Mouse (Mus musculus) forebrain, embryonic 11.5 days (tissue): ENCODE data around the gene Tnfaip1. TPM values are rescaled to one million over a fixed set of nuclear protein-coding genes. Genes with fewer than 3 reads are reported as not detected.

Source experiments
- ATAC-seq: fragments of 200-750 bp; cut with Nextera tagmentation; replicated peaks from 2 replicates; pipeline ENCODE4 v1.8.0; 2017; ENCODE audit warnings: moderate TSS enrichment; ENCODE audit not compliant: low FRiP score
- DNase-seq: peaks from one replicate; pipeline ENCODE4 v3.0.0-alpha.2; 2017; ENCODE audit warnings: low spot score
- H3K27ac ChIP-seq: fragments of 300-500 bp; sonication (generic); 2 replicates; pipeline ENCODE4 v1.5.1; 2014; ENCODE audit warnings: low read depth, low read length
- H3K27me3 ChIP-seq: fragments of 300-500 bp; sonication (generic); 2 replicates; pipeline ENCODE4 v1.6.1; 2014; ENCODE audit warnings: mild to moderate bottlenecking, low read length, mixed read lengths; ENCODE audit not compliant: control insufficient read depth, insufficient read depth
- H3K36me3 ChIP-seq: fragments of 300-500 bp; sonication (generic); 2 replicates; pipeline ENCODE4 v1.6.1; 2014; ENCODE audit warnings: mild to moderate bottlenecking, low read length, moderate library complexity, mixed read lengths; ENCODE audit not compliant: control insufficient read depth, insufficient read depth
- H3K4me1 ChIP-seq: fragments of 300-500 bp; sonication (generic); replicated peaks from 2 replicates; pipeline ENCODE4 v1.6.1; 2014; ENCODE audit warnings: low read length, mixed read lengths; ENCODE audit not compliant: control insufficient read depth, insufficient read depth
- H3K4me2 ChIP-seq: fragments of 300-500 bp; sonication (generic); 2 replicates; pipeline ENCODE4 v1.6.1; 2014; ENCODE audit warnings: low read depth, mild to moderate bottlenecking, low read length, moderate library complexity, mixed read lengths; ENCODE audit not compliant: severe bottlenecking
- H3K4me3 ChIP-seq: fragments of 300-500 bp; sonication (generic); 2 replicates; pipeline ENCODE4 v1.5.1; 2014; ENCODE audit warnings: low read depth, low read length
- H3K9ac ChIP-seq: fragments of 300-500 bp; sonication (generic); 2 replicates; pipeline ENCODE4 v1.6.1; 2014; ENCODE audit warnings: low read length
- H3K9me3 ChIP-seq: fragments of 300-500 bp; sonication (generic); 2 replicates; pipeline ENCODE4 v1.6.1; 2016; ENCODE audit warnings: low read length, mixed read lengths; ENCODE audit not compliant: control insufficient read depth
- WGBS: fragments of 180-500 bp; shearing (Covaris S2); extraction: QIAGEN DNeasy Blood & Tissue Kit; methylation state at CpG from one replicate; pipeline ENCODE4 v1.1.7; 2014; 5-methylcytosine and 5-hydroxymethylcytosine counted together
- polyA plus RNA-seq: library from polyadenylated mRNA; unstranded; fragments of >200 nt; fragmentation: Nextera tagmentation; extraction: Ambion mirVana; gene quantifications from 2 replicates; pipeline ENCODE4 v1.2.1, GENCODE M21; 2014

Gene Tnfaip1
- polyA plus RNA-seq, 1 experiment from 2014 or later = 85.8 TPM

DNA sequence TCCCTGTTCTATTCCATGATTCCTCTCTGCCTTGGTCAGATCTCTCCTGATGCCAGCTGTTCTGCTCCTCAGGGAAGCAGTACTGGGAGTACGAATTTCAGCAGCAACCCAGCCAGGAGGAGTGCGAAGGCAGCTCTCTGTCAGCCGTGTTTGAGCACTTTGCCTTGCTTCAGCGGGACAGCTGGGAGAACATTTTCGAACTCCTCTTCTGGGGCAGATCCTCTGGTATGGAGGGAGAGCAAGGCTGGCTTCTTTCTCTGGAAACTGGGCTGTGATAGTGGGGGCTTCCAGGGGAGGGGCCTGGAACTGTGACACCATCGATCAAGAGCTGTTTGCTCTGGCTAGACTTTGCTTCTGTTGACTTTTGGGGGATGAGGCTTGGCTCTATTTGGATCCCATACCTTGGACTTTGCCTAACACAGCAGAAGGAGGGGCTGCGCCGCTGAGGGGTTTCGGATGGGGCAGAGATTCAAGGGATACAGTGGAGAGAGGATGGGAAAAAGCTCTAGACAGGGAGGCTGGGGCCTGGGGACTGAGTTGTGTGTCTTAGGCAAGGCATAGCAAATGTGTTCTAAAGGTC is 35.4 kb downstream of the Tnfaip1 start:
- H3K36me3 ChIP-seq = peaks cover 2% of the 10 kb centered on the region; the same call in 1 of the 2 replicates
- no peak for DNase-seq
- no peak overlapping the region for H3K4me3 ChIP-seq
- H3K9me3 ChIP-seq = no peaks in the 10 kb centered on the region
- H3K27ac ChIP-seq = no peak overlapping the region
- 83% methylated on average over 9 of the region's 9 CpGs for WGBS
- no peaks in the 10 kb centered on the region; the same call in 1 of the 2 replicates for H3K4me1 ChIP-seq
- peaks cover 1% of the 10 kb centered on the region; the same call in 1 of the 2 replicates for H3K27me3 ChIP-seq
- no peak for ATAC-seq
- no peak overlapping the region for H3K4me2 ChIP-seq
- H3K9ac ChIP-seq = no peak overlapping the region

DNA sequence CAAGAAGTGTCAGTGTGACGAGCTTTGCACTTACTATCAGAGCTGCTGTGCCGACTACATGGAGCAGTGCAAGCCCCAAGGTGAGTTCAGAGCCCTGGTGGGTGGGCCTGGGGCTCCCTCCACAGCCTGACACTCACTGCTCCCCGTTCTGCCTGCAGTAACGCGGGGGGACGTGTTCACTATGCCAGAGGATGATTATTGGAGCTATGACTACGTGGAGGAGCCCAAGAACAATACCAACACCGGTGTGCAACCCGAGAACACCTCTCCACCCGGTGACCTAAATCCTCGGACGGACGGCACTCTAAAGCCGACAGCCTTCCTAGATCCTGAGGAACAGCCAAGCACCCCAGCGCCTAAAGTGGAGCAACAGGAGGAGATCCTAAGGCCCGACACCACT is 36.6 kb downstream of the Tnfaip1 start:
- DNase-seq (no peak), ATAC-seq (no peak)
- no peak overlapping the region for H3K27ac ChIP-seq
- peaks cover 4% of the 10 kb centered on the region; the same call in 1 of the 2 replicates for H3K27me3 ChIP-seq
- no peak overlapping the region for H3K4me2 ChIP-seq
- no peaks in the 10 kb centered on the region for H3K9me3 ChIP-seq
- no peak overlapping the region for H3K4me3 ChIP-seq
- H3K9ac ChIP-seq = no peak overlapping the region
- 47% methylated on average over 16 of the region's 16 CpGs for WGBS
- H3K4me1 ChIP-seq = no peaks in the 10 kb centered on the region; the same call in 1 of the 2 replicates
- no peaks in the 10 kb centered on the region for H3K36me3 ChIP-seq

DNA sequence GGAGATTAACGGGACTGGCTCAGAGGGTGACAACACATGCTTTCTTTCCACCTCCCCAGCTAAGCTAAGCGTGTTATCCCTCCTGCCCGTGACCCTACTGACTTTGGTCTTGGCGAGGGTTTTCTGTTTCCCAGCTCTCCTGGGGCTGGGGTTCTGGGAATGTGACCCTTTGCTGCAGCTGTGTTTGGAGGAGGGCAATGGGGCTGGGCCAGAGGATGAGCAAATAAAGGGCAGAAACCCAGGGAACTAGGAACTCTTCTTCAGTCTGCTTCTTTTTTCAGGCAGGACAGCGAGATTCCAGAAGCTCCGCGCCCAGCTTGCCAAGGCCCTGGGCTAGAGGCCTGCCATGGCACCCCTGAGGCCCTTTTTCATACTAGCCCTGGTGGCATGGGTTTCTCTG is 37.1 kb downstream of the Tnfaip1 start, which contains the start of gene Vtn:
TSS of gene Vtn (plus strand) at position 88 of the 400 bp plus-strand sequence.
- ATAC-seq (no peak), DNase-seq (no peak)
- H3K9me3 ChIP-seq = no peaks in the 10 kb centered on the region
- 66% methylated on average over 7 of the region's 7 CpGs for WGBS
- peak within 1 kb of the TSS; percentile 74; the same call in 1 of the 2 replicates for H3K27ac ChIP-seq
- no peaks in the 10 kb centered on the region; the same call in 1 of the 2 replicates for H3K4me1 ChIP-seq
- peak within 1 kb of the TSS; percentile 98 for H3K4me2 ChIP-seq
- H3K36me3 ChIP-seq = no peaks in the 10 kb centered on the region
- H3K9ac ChIP-seq = peak within 1 kb of the TSS; percentile 18; the same call in 1 of the 2 replicates
- H3K4me3 ChIP-seq = peak within 1 kb of the TSS; percentile 54
- peaks cover 4% of the 10 kb centered on the region; the same call in 1 of the 2 replicates for H3K27me3 ChIP-seq

DNA sequence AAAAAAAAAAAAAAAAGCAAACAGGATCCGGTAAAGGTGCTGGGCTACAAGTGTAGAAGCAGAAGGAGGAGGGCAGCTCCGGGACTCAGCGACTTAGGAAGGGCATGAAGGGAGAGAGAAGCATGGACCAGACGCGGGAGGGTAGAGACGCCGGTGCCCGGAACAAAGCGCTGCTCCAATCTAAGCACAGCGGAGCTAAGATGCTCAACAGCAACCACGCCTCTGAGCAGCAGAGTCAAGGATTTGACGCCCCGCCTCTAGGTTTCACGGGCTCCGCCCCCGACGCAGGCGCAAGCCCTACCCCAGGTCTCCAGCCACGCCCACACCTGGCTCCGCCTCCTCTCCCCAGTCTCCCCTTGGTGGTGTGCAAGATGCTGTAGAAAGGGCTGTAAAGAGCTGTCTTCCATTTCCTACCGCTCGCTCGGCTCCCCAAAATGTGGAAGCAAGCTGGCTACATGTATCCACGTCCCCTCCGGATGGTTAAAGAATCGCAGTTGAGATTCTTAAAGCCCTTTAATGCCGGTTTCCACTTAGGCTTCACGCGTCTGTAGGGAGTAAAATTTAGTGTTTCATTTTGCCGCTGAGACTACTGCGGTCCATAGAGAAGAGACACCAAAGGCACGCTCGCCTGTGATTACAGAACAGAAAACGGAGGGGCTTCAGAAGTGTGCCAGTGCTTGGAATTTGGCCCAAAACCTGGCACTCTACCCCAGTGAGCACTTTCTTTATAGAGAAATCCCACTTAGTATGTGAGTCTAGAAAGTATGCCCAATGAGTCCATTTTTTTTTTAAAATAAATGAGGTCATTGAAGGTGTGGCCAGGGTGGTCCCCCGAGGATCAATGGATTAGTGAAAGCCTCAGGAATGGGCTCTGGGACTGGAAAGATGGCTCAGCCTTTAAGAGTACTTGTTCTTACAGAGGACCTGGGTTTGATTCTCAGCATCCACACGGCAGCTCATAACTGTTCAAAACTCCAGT is 38.3 kb downstream of the Tnfaip1 start, which contains the start of gene Sarm1:
TSS of gene Sarm1 (minus strand) at position 211 of the 979 bp plus-strand sequence.
- H3K4me2 ChIP-seq = peak within 1 kb of the TSS; percentile 98
- ATAC-seq (peak; percentile 97), DNase-seq (peak; percentile 98)
- WGBS = 3% methylated on average over 36 of the region's 36 CpGs
- peak within 1 kb of the TSS; percentile 75 for H3K9ac ChIP-seq
- peak within 1 kb of the TSS; percentile 54 for H3K4me3 ChIP-seq
- peak within 1 kb of the TSS; percentile 74 for H3K27ac ChIP-seq
- H3K4me1 ChIP-seq = no peaks in the 10 kb centered on the region; the same call in 1 of the 2 replicates
- H3K36me3 ChIP-seq = no peaks in the 10 kb centered on the region
- no peaks in the 10 kb centered on the region for H3K9me3 ChIP-seq
- peaks cover 4% of the 10 kb centered on the region; the same call in 1 of the 2 replicates for H3K27me3 ChIP-seq

DNA sequence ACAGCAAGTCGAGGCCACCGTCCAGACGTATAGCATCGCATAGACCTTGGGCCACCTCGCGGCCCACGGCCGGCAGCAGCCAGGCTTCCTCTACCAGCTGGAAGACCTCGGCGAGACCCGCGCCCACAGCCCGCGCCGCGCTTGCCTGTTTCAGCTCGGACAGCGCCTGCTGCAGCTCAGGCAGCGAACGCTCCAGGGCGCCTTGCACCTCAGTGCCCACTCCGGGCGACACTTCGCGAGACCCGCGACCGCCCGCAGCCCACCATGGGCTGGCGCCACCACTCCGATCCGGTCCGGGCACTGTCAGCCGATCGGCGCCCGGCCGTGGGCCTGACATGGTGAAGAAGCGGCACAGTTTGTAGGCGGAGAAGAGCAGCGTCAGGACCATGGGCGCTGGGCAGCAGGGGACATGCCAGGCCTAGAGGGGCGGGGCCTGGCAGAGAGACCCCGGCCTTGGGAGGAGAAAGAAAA is 39.0 kb downstream of the Tnfaip1 start:
- H3K9ac ChIP-seq = peak overlapping the region; percentile 75
- H3K4me2 ChIP-seq = peak overlapping the region; percentile 98
- H3K4me3 ChIP-seq = peak overlapping the region; percentile 54
- H3K36me3 ChIP-seq = no peaks in the 10 kb centered on the region
- DNase-seq = peak; percentile 77
- peak overlapping the region; percentile 70 for H3K27ac ChIP-seq
- no peaks in the 10 kb centered on the region; the same call in 1 of the 2 replicates for H3K4me1 ChIP-seq
- ATAC-seq = peak; percentile 77
- under 1% methylated on average over 44 of the region's 44 CpGs for WGBS
- H3K9me3 ChIP-seq = no peaks in the 10 kb centered on the region
- peaks cover 4% of the 10 kb centered on the region; the same call in 1 of the 2 replicates for H3K27me3 ChIP-seq

DNA sequence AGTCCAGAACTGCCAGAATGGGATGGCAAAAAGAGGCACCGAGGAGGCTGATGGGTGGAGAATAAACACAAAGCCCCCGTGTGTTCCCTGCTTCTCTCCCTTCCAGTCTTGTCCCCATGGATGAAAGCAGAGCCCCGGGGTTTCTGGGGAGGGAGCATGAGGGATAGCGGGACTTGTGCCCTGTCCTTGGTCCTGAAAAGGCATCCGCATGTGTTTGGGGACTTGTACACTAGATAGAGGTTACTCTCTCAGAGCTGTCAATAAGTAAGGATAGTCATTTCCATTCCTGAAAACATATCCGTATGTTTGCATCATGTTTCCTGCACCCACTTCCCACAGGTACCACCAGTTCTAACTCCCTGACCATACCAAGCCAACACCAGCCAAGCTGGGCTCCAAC is 40.2 kb downstream of the Tnfaip1 start:
- peaks cover 2% of the 10 kb centered on the region for H3K4me1 ChIP-seq
- H3K27me3 ChIP-seq = peaks cover 12% of the 10 kb centered on the region
- WGBS = 4% methylated on average over 6 of the region's 6 CpGs
- DNase-seq (peak; percentile 69), ATAC-seq (no peak)
- no peaks in the 10 kb centered on the region for H3K9me3 ChIP-seq
- no peak overlapping the region for H3K4me3 ChIP-seq
- H3K4me2 ChIP-seq = no peak overlapping the region; the same call in 1 of the 2 replicates
- no peaks in the 10 kb centered on the region for H3K36me3 ChIP-seq
- no peak overlapping the region for H3K9ac ChIP-seq
- no peak overlapping the region for H3K27ac ChIP-seq

DNA sequence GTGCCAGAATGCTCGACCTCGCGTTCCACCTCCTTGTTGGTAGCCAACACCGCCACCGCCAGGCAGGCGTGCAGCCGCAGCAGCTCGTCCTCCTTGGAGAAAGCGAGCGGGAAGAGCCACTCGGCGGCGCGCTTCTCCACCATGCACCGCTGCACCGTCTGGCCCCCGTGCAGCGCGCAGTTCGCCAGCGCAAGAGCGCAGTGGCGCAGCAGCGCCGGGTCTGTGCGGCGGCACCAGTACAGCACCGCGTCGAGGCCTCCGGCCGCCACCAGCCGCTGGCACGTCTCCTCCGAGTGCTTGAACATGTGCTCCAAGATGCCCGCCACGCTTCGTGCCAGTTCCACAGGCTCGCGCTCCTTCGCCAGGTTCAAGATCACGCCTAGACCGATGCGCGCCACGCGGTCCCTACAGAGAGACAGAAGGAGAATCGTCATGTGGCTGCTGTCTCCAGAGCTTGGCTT is 45.3 kb downstream of the Tnfaip1 start:
- peak overlapping the region; percentile 52 for H3K4me2 ChIP-seq
- H3K27ac ChIP-seq = no peak overlapping the region
- peak; percentile 66; the same call in 1 of the 2 replicates for ATAC-seq
- DNase-seq = peak; percentile 81
- H3K4me1 ChIP-seq = peaks cover 10% of the 10 kb centered on the region
- H3K27me3 ChIP-seq = peaks cover 37% of the 10 kb centered on the region
- WGBS = 8% methylated on average over 48 of the region's 48 CpGs
- peak overlapping the region; percentile 20 for H3K9ac ChIP-seq
- H3K36me3 ChIP-seq = no peaks in the 10 kb centered on the region
- H3K4me3 ChIP-seq = peak overlapping the region; percentile 21
- no peaks in the 10 kb centered on the region for H3K9me3 ChIP-seq

DNA sequence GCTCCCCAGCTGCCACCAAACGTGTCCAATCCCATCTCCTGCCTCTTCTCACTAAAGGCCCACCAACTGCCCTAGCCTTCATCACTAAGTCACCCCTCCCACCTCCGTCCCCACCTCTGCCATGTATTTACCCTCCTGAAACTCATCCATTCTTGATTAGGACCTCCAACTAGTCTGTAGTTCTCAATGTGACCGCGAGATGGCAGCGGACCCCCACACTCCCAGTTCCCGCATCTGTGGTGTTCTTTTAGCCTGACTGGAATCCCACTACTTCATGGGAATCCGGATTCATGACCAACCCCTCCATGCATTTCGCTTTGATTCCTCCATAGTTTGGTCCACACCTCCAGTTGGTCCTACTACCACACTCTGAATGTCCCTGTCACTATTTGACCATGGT is 48.0 kb downstream of the Tnfaip1 start:
- H3K9ac ChIP-seq = no peak overlapping the region
- 3% methylated on average over 8 of the region's 8 CpGs for WGBS
- H3K4me3 ChIP-seq = no peak overlapping the region
- ATAC-seq (no peak), DNase-seq (peak; percentile 88)
- H3K9me3 ChIP-seq = no peaks in the 10 kb centered on the region
- H3K4me2 ChIP-seq = no peak overlapping the region
- H3K27me3 ChIP-seq = peaks cover 33% of the 10 kb centered on the region
- H3K4me1 ChIP-seq = peaks cover 10% of the 10 kb centered on the region
- H3K27ac ChIP-seq = no peak overlapping the region
- H3K36me3 ChIP-seq = no peaks in the 10 kb centered on the region
